Mouse (Mus musculus) heart, adult 8-10 months (tissue): Measurements from ENCODE around the gene Chd6. TPM values are rescaled to one million over a fixed set of nuclear protein-coding genes. Genes with fewer than 3 reads are reported as not detected.

Experiments used
- DNase-seq: peaks from one replicate; pipeline ENCODE4 v3.0.0; 2022; ENCODE audit warnings: low spot score
- total RNA-seq, 4 experiments: library from RNA; stranded (reverse); gene quantifications; 2 replicates each; pipeline ENCODE4 v1.2.4; 2022

The Chd6 gene
- total RNA-seq, 4 experiments from 2014 or later = 31.5 to 62.5 (median 46.7) TPM

DNA sequence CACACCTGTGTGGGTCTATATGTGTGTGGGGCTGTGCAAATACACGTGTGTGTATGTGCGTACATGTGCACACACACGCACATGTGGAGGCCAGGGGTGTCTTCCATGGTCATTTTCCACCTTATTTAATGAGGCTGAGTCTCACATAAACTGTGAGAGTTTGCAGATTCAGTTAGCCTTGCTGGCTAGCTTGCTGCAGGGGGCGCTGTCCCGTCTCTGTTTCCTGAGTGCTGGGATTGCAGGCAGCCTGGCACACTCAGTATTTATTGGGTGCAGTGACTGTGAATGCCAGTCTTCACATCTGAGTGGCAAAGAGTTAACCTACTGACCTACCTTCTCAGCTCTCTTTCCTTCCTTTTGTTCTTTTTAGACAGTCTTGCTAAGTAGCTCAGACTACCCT is 175.0 kb downstream of the Chd6 start:
- DNase-seq = no peak

DNA sequence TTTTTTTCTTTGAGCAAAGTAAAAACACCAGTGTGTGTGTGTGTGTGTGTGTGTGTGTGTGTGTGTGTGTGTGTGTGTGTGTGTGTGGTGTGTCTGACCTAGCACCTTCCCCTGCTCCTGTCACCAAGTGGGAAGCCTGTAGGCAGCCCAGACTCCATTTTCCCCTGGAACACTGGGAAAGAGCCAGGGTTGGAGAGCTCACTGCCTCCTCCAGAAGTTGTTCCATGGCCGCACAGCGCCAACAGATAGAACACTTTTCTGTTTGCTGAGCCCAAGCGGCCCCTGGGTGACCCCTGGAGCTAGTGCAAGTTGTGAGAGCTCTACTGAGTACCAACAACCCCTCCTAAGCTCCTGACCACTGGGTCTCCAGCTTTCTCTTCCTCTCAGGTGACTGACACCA is 175.9 kb downstream of the Chd6 start:
- DNase-seq = no peak

GRCm38 (mm10) chr2:160932325-160932724 is 176.6 kb downstream of the Chd6 start:
- no peak for DNase-seq

- DNase-seq = no peak
Measured at GRCm38 (mm10) chr2:160931378-160931777, 177.5 kb downstream of the Chd6 start.

GRCm38 (mm10) chr2:160925203-160925602 is 183.7 kb downstream of the Chd6 start:
- DNase-seq = peak; percentile 33

DNA sequence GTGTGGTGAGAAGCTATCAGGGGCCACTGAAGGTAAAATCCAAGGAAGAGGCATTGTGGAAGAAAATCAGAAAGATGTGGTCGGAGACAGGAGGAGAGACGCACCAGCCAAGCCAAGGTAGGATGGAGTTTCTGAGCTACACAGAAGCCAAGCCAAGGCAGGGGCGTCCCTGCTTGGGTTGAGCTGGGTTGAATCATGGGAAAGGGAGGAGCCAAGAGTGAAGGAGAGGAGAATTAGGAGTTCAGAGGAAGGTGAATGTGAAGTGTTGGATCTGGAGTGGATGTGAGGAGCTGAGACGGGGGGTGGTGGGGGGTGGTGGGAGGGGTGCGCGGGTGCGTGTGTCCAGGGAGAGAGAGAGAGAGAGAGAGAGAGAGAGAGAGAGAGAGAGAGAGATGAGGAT is 187.6 kb downstream of the Chd6 start:
- no peak for DNase-seq

GRCm38 (mm10) chr2:160918930-160919215 is 190.0 kb downstream of the Chd6 start:
- no peak for DNase-seq

- DNase-seq = no peak
Measured at GRCm38 (mm10) chr2:160918154-160918929, 190.5 kb downstream of the Chd6 start.

DNA sequence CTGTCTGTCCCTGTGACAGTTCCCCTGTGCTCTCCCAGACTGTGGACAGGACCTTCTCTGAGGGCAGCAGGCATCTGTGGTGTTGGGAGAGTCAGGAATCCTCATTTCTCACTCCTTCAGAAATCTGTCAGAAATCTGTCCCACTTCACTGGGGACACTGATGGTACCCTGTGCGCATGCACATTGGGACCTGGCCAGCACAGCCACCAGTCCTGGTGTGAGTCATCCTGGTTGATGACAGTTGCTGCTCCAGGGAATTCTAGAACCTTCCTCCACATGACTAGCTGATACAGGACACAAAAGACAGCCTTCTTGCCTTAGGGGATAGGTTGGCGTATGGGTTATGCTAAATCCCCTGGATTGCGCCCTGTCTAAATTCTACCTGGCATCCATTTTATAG is 191.6 kb downstream of the Chd6 start:
- no peak for DNase-seq

GRCm38 (mm10) chr2:160916714-160917113 is 192.2 kb downstream of the Chd6 start:
- DNase-seq = no peak

- DNase-seq = no peak
Measured at GRCm38 (mm10) chr2:160915821-160916610, 192.9 kb downstream of the Chd6 start.

GRCm38 (mm10) chr2:160914656-160915055 is 194.2 kb downstream of the Chd6 start:
- no peak for DNase-seq

DNA sequence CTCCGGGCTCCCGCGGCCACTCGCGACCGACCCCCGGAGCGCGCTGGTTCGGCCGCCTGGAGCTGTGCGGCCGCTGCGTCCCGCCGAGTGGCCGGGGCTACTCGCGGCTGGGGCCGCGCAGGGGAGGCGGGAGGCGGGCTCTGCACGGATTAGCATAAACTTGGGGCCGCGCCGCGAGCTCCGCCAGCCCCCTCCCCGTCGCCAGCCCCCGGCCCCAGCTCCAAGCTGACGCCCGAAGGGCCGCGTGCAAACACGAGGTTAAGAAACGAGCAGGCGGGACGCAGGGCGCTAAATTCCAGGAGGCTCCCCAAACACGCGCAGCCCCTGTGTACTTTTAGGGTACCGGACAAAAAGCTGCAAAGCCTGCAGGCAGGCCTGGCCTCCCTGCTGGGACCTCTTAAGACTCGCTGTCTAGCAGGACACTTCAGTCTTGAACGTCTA is 196.6 kb downstream of the Chd6 start, which contains the start of gene Emilin3:
TSS of gene Emilin3 (minus strand) at position 98 of the 441 bp plus-strand sequence.
- DNase-seq = no peak

DNA sequence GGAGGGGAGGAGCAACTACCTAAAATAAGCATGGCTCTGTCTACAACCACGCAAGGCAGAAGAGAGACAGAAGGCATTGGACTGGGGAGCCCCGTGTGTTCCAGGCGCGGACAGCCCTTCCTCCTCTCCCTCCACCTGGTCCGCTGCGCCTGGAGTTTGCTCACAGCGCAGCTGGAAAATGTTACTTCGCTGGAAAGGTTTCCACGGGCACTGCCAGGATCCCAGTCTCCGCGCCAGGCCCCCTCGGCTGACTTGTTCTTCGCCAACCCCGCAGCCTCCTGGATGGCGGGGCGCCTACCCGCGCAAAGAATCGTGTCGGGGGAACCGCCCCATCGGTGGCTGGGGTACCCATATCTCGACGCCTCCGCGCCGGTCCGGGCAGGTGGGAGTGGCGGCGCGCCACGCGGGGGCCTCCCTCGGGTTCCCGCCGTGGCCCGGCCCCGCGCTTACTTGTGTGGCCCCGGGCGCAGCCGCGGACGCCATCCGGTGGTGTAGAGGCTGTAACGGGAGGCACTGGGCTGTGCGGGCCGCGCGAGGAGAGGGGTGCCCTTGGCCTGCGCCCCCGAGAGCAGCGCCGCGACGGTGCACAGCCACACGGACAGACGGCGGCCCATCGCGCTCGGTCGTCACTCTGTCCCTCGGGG is 197.2 kb downstream of the Chd6 start:
- no peak for DNase-seq

GRCm38 (mm10) chr2:160910633-160911032 is 198.2 kb downstream of the Chd6 start:
- DNase-seq = no peak

GRCm38 (mm10) chr2:160908607-160909006 is 200.3 kb downstream of the Chd6 start:
- no peak for DNase-seq

- DNase-seq = no peak
Measured at GRCm38 (mm10) chr2:160906101-160906500, 202.8 kb downstream of the Chd6 start.

DNA sequence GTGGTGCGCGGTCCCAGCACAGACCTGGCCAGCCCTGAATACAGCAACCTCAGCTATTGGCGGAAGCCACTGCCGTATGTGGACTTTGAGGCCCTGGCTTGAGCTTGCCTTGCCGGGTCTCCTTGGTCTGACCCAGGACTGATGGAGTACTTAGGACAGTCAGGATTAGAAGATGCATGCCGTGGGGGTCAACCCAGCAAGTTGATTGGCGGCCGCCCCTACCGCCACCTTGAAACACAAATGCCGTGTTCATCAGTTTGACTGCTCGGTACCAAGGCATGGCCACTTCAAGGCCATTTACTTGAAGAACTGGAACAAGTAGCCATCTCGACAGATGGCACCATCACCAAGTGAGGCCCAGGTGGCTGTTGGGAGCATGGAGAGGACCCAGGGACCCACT is 203.6 kb downstream of the Chd6 start:
- no peak for DNase-seq

- DNase-seq = no peak
Measured at GRCm38 (mm10) chr2:160901656-160902412, 207.0 kb downstream of the Chd6 start.
